Mouse (Mus musculus): ENCODE data around the gene Cdc6. TPM values are rescaled to one million over a fixed set of nuclear protein-coding genes. Genes with fewer than 3 reads are reported as not detected.

Gene Cdc6
- polyA plus RNA-seq, 1 experiment = 0.82 TPM

GRCm38 (mm10) chr11:98939953-98940641, 32.5 kb downstream of the Cdc6 start:
- H3K9me3 ChIP-seq (ENCODE audit: control insufficient read depth, low read length) = peaks cover 7% of the 10 kb centered on the region; the same call in 1 of the 2 replicates
- no peaks in the 10 kb centered on the region for H3K36me3 ChIP-seq (ENCODE audit: control insufficient read depth)
- H3K4me3 ChIP-seq (replicated peaks) = no peak overlapping the region
- TF ChIP-seq GATA1 (IDR thresholded peaks at IDR 0.05; ENCODE audit: low read length) (no peak), TAL1 (IDR thresholded peaks at IDR 0.05; ENCODE audit: low read length) (no peak)
- peaks cover 50% of the 10 kb centered on the region for H3K4me1 ChIP-seq (ENCODE audit: control insufficient read depth)
- H3K27me3 ChIP-seq (ENCODE audit: control insufficient read depth) = peaks cover 70% of the 10 kb centered on the region

GRCm38 (mm10) chr11:98940776-98941175, 33.2 kb downstream of the Cdc6 start:
- Histone ChIP-seq H3K4me1 (ENCODE audit: control insufficient read depth) (peaks cover 52% of the 10 kb centered on the region), H3K4me3 (replicated peaks) (no peak overlapping the region), H3K9me3 (ENCODE audit: control insufficient read depth, low read length) (peaks cover 4% of the 10 kb centered on the region; the same call in 1 of the 2 replicates), H3K36me3 (ENCODE audit: control insufficient read depth) (no peaks in the 10 kb centered on the region), H3K27me3 (ENCODE audit: control insufficient read depth) (peaks cover 63% of the 10 kb centered on the region)
- TF ChIP-seq TAL1 (IDR thresholded peaks at IDR 0.05; ENCODE audit: low read length) (no peak), GATA1 (IDR thresholded peaks at IDR 0.05; ENCODE audit: low read length) (no peak)

DNA sequence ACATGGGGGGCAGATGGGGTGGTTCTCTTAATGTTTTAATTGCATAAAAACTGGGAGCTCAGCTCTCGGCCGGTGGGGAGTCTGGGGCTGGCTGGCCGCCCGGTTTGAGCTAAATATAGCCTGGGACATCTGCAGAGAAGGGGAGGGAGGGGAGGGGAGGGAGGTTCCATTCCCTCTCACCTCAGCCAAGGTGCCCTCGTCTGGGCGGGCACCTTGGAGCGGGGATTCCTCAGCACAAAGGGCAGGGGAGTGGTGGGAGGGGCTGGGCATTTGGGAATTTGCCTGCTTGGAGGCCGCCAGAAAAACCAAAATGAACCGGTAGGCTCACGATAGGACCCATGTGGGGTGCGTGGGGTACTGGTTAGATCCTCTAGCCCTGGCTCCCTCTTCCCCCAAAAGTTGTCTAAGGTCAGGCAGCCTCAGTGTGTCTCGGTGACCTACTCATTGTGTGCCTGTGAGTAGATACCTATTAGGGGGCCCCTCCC, 33.8 kb downstream of the Cdc6 start:
- no peaks in the 10 kb centered on the region for H3K36me3 ChIP-seq (ENCODE audit: control insufficient read depth)
- TF ChIP-seq TAL1 (IDR thresholded peaks at IDR 0.05; ENCODE audit: low read length) (no peak), GATA1 (IDR thresholded peaks at IDR 0.05; ENCODE audit: low read length) (no peak)
- H3K9me3 ChIP-seq (ENCODE audit: control insufficient read depth, low read length) = no peaks in the 10 kb centered on the region; the same call in 1 of the 2 replicates
- peak overlapping the region; percentile 62 for H3K4me3 ChIP-seq (replicated peaks)
- H3K27me3 ChIP-seq (ENCODE audit: control insufficient read depth) = peaks cover 57% of the 10 kb centered on the region
- H3K4me1 ChIP-seq (ENCODE audit: control insufficient read depth) = peaks cover 46% of the 10 kb centered on the region

DNA sequence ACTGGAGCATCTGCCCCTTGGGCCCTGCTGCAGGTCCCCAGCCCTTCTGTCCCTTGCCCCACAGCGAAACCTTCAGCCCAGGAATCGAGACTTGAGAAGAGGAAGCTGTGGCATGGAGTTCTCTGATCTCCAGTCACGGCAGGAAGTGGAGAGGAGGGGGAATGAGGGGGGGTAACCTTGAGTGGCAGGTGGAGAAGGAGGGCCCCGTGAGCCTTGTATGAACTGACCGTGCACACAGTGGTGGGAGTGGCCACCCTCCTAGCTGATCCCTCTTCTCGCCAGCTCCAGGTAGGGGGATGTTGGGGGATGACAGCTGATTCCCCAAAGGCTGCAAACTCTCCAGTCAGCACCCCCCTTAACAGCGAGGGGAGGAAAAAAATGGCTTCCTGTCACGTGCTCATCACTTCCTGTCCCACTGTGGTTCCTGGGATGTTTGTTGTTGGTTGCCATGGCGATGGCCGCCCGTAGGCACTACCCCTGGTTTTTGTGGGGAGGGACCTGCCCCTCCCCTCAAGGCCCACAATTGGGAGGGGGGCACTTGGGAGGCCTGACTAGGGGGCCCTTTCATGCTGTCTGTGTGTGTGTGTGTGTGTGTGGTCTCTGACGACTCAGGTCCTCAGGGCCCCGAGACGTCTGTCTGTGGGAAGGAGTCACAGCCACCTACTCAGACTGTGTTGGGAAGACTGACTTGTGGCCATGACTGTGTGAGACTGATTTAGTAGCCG, 34.4 kb downstream of the Cdc6 start:
- Histone ChIP-seq H3K4me3 (replicated peaks) (peak overlapping the region; percentile 62), H3K9me3 (ENCODE audit: control insufficient read depth, low read length) (no peaks in the 10 kb centered on the region; the same call in 1 of the 2 replicates), H3K36me3 (ENCODE audit: control insufficient read depth) (no peaks in the 10 kb centered on the region), H3K27me3 (ENCODE audit: control insufficient read depth) (peaks cover 51% of the 10 kb centered on the region), H3K4me1 (ENCODE audit: control insufficient read depth) (peaks cover 41% of the 10 kb centered on the region)
- no peak for TF ChIP-seq GATA1 (IDR thresholded peaks at IDR 0.05; ENCODE audit: low read length)
- no peak for TF ChIP-seq TAL1 (IDR thresholded peaks at IDR 0.05; ENCODE audit: low read length)

DNA sequence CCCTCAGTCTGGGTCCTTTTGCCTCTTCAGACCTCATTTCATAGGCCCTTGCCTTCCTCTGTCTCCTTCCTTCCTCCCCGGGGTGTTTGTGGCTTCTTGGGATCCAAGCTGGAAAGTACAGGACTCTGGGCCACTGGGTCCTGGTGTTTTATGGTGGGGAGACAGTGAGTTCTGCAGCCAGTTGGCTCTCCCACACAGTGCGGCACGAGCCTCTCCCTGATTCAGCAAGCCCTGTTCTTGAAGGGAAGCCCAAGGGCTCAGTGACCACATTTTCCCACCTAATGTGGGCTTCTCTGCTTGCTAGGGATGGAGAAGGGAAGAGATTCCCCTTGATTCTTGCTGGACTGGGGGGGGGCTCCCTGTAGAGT, 34.9 kb downstream of the Cdc6 start:
- H3K4me3 ChIP-seq (replicated peaks) = peak overlapping the region; percentile 62
- H3K9me3 ChIP-seq (ENCODE audit: control insufficient read depth, low read length) = no peaks in the 10 kb centered on the region; the same call in 1 of the 2 replicates
- H3K36me3 ChIP-seq (ENCODE audit: control insufficient read depth) = no peaks in the 10 kb centered on the region
- H3K4me1 ChIP-seq (ENCODE audit: control insufficient read depth) = peaks cover 38% of the 10 kb centered on the region
- H3K27me3 ChIP-seq (ENCODE audit: control insufficient read depth) = peaks cover 45% of the 10 kb centered on the region
- no peak for TF ChIP-seq TAL1 (IDR thresholded peaks at IDR 0.05; ENCODE audit: low read length)
- no peak for TF ChIP-seq GATA1 (IDR thresholded peaks at IDR 0.05; ENCODE audit: low read length)

DNA sequence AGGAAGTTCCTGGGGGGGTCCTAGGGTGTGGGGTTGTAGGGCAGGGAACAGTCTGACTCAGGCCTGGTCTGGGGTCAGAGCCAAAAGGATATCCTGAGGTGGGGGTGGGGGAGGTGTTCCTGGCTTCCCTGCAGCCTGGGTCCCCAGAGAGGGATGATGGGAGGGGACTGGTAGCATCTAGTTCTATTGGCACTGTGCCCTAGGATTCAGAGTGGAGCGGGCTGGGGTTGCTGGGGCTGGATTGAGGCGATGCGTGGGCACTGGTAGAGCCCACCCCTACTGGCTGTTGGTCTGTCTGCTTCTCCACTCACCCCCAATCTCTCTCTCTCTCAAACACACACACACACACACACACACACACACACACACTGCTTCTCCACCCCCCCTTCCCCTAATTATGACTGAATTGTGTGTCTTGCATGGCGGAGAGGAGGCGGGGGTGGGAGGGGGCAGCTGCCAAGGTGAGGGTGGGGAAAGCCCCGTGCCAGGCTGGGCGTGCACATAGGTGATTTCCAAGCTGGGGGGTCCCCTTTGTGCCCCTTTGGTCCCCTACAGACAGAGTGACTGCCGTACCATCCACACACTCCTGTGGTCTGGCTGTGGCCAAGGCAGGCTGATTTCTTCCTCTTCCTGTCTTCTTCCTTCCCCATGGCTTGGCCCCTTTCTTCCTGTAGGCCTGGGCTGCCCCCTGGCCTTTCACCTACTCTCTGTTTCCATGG, 35.5 kb downstream of the Cdc6 start:
- Histone ChIP-seq H3K9me3 (ENCODE audit: control insufficient read depth, low read length) (no peaks in the 10 kb centered on the region), H3K4me1 (ENCODE audit: control insufficient read depth) (peaks cover 38% of the 10 kb centered on the region), H3K36me3 (ENCODE audit: control insufficient read depth) (no peaks in the 10 kb centered on the region), H3K27me3 (ENCODE audit: control insufficient read depth) (peaks cover 42% of the 10 kb centered on the region), H3K4me3 (replicated peaks) (no peak overlapping the region)
- TF ChIP-seq GATA1 (IDR thresholded peaks at IDR 0.05; ENCODE audit: low read length) (no peak), TAL1 (IDR thresholded peaks at IDR 0.05; ENCODE audit: low read length) (no peak)

GRCm38 (mm10) chr11:98943741-98944461, 36.3 kb downstream of the Cdc6 start:
- H3K4me1 ChIP-seq (ENCODE audit: control insufficient read depth) = peaks cover 38% of the 10 kb centered on the region
- TF ChIP-seq TAL1 (IDR thresholded peaks at IDR 0.05; ENCODE audit: low read length) (no peak), GATA1 (IDR thresholded peaks at IDR 0.05; ENCODE audit: low read length) (no peak)
- no peaks in the 10 kb centered on the region for H3K9me3 ChIP-seq (ENCODE audit: control insufficient read depth, low read length)
- H3K4me3 ChIP-seq (replicated peaks) = no peak overlapping the region
- peaks cover 39% of the 10 kb centered on the region for H3K27me3 ChIP-seq (ENCODE audit: control insufficient read depth)
- no peaks in the 10 kb centered on the region for H3K36me3 ChIP-seq (ENCODE audit: control insufficient read depth)

DNA sequence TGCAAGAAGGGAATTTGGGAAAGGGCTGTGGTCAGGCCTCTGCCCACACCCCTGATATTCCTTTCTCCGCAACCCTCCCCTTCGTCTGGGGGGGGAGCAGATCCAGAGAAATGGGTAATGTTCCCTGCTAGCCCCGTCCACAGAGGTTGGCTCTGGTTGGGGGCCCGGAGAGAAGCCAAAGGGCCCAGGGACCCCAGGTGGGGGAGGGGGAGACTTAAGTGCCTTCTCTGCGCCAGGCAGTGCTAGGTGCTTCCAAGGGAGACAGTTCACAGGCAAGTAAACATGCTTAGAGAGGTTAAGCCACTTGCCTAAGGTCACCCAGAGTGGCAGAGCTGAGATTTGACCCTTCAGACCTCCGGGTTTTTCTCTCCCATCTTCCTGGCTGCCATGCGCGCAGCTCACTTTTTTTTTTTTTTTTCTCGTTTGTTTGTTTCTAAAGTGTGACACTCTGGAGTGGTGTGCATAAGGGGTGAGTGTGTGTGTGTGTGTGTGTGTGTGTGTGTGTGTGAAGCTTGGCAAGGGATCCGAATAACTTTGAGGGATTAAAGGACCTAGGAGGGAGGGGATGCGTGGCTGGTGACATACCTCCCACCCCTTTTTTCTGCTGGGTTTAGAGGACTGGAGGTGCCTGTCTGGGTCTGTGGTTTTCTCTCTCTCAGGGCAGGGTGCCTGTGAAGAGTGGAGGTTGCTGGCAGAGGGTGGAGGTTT, 37.5 kb downstream of the Cdc6 start:
- peaks cover 41% of the 10 kb centered on the region for H3K4me1 ChIP-seq (ENCODE audit: control insufficient read depth)
- peaks cover 27% of the 10 kb centered on the region for H3K27me3 ChIP-seq (ENCODE audit: control insufficient read depth)
- no peak for TF ChIP-seq GATA1 (IDR thresholded peaks at IDR 0.05; ENCODE audit: low read length)
- TF ChIP-seq TAL1 (IDR thresholded peaks at IDR 0.05; ENCODE audit: low read length) = no peak
- no peaks in the 10 kb centered on the region for H3K9me3 ChIP-seq (ENCODE audit: control insufficient read depth, low read length)
- H3K4me3 ChIP-seq (replicated peaks) = no peak overlapping the region
- no peaks in the 10 kb centered on the region for H3K36me3 ChIP-seq (ENCODE audit: control insufficient read depth)

Measured in erythroblast, embryonic 14.5 days (primary cell).